1 mouse cellular context compared by ENCODE assay signal in the genomic region with DNA sequence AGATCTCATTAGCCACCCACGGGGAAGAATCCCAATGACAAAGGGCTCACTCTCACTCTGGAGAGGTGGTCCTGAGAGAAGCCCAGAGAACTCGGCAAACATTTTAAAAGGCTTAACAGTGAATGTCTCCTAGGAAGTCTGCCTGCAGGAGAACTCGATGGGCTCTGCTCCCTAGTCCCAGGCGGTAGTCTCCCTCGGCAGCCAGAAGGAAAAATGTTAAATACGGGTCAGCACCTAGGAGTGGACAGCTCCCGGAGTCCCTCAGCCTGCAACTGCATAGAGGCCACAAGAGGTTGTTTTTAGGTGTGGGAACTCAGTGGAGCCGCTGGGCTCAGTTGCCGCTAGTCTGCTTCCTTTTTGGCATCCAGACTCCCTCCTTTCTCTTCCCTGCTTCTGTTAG.
A peak's percentile ranks its signal among the peaks of the same experiment; 100 is the strongest.
TF ChIP-seq lines count a peak whose summit lies in the region.

No protein-coding gene starts in this region.

TF ChIP-seq in MEL, 35 proteins besides CTCF, POLR2A, EP300 and RAD21:
- peak; percentile 70 for TF ChIP-seq SIN3A (IDR thresholded peaks at IDR 0.05; ENCODE audit: low read length)
- TF ChIP-seq POLR2AphosphoS2 (IDR thresholded peaks at IDR 0.05; ENCODE audit: low read length) = no peak
- TF ChIP-seq KAT2A (conservative IDR thresholded peaks at IDR 0.05; ENCODE audit: low read depth, low read length) = no peak
- TF ChIP-seq E2F4 (IDR thresholded peaks at IDR 0.05; ENCODE audit: borderline replicate concordance, low read depth, low read length) = no peak
- no peak for TF ChIP-seq MYB (IDR thresholded peaks at IDR 0.05; ENCODE audit: low read depth, low read length)
- no peak for TF ChIP-seq CHD1 (IDR thresholded peaks at IDR 0.05; ENCODE audit: low read depth, low read length)
- TF ChIP-seq ZC3H11A (IDR thresholded peaks at IDR 0.05; ENCODE audit: low read depth, low read length) = no peak
- TF ChIP-seq MXI1 (IDR thresholded peaks at IDR 0.05; ENCODE audit: low read depth, low read length) = 0 out of 2 replicates have a peak, but pooled peaks have one; percentile 18
- no peak for TF ChIP-seq HCFC1 (IDR thresholded peaks at IDR 0.05; ENCODE audit: low read depth, low read length)
- TF ChIP-seq MAZ (IDR thresholded peaks at IDR 0.05; ENCODE audit: low read depth, low read length) = no peak
TF ChIP-seq in MEL: peak in this region for 2.
